Mouse (Mus musculus) inflammation-experienced regulatory T-cells, adult 6 months (primary cell): Measurements from ENCODE around the gene Washc1. TPM values are rescaled to one million over a fixed set of nuclear protein-coding genes. Genes with fewer than 3 reads are reported as not detected.
A peak's percentile ranks its signal among the peaks of the same experiment; 100 is the strongest.
"Not testable (repeated sequence)": the region's sequence is repeated elsewhere in the genome, so short reads cannot be mapped to it uniquely, and the experiment has no call there.

ENCODE experiments used
- ATAC-seq: one replicate; pipeline ENCODE4 v1.8.0; 2017
- polyA plus RNA-seq, 3 experiments: library from polyadenylated mRNA; unstranded; fragments of 100-300 nt; shearing (Covaris generic); gene quantifications; one replicate each; pipeline ENCODE4 v1.2.1; 2017

Gene Washc1
- polyA plus RNA-seq, result 10 to 100 TPM; 32.2 to 42.5 (median 32.9) TPM

GRCm38 (mm10) chr17:66111402-66111959 is at the start of gene Washc1:
Washc1 (plus strand) TSS chr17:66111545.
- ATAC-seq, result peak; percentile 88

- peak; percentile 79 for ATAC-seq
Observed at GRCm38 (mm10) chr17:66065115-66065514, 46.2 kb upstream of the Washc1 start.

- ATAC-seq, result not testable (repeated sequence)
Observed at GRCm38 (mm10) chr17:66069036-66069435, 42.3 kb upstream of the Washc1 start.

GRCm38 (mm10) chr17:66073971-66074370 is 37.4 kb upstream of the Washc1 start:
- ATAC-seq, result peak; percentile 58

GRCm38 (mm10) chr17:66075827-66076173 is 35.5 kb upstream of the Washc1 start:
- peak; percentile 15 for ATAC-seq

- peak; percentile 27 for ATAC-seq
Observed at GRCm38 (mm10) chr17:66076174-66076927, 35.0 kb upstream of the Washc1 start.

- ATAC-seq, result peak; percentile 69
Observed at GRCm38 (mm10) chr17:66076934-66077333, 34.4 kb upstream of the Washc1 start, which contains the start of gene Ankrd12. Ankrd12 (minus strand) TSS chr17:66077089.

- peak; percentile 4 for ATAC-seq
Observed at GRCm38 (mm10) chr17:66077437-66077850, 33.9 kb upstream of the Washc1 start.

GRCm38 (mm10) chr17:66084486-66084885 is 26.9 kb upstream of the Washc1 start:
- ATAC-seq, result no peak

GRCm38 (mm10) chr17:66085038-66085437 is 26.3 kb upstream of the Washc1 start:
- no peak for ATAC-seq

GRCm38 (mm10) chr17:66090251-66090650 is 21.1 kb upstream of the Washc1 start:
- ATAC-seq, result no peak

GRCm38 (mm10) chr17:66091392-66091791 is 20.0 kb upstream of the Washc1 start:
- no peak for ATAC-seq

GRCm38 (mm10) chr17:66092065-66092464 is 19.3 kb upstream of the Washc1 start:
- no peak for ATAC-seq

GRCm38 (mm10) chr17:66092664-66093063 is 18.7 kb upstream of the Washc1 start:
- peak; percentile 32 for ATAC-seq

- peak; percentile 18 for ATAC-seq
Observed at GRCm38 (mm10) chr17:66100566-66101379, 10.6 kb upstream of the Washc1 start.

- peak; percentile 85 for ATAC-seq
Observed at GRCm38 (mm10) chr17:66101380-66102330, 9.7 kb upstream of the Washc1 start, which contains the start of gene Ndufv2. Ndufv2 (minus strand) TSS chr17:66101559.

GRCm38 (mm10) chr17:66104076-66104475 is 7.3 kb upstream of the Washc1 start:
- ATAC-seq, result no peak

GRCm38 (mm10) chr17:66106601-66107267 is 4.6 kb upstream of the Washc1 start:
- peak; percentile 34 for ATAC-seq

GRCm38 (mm10) chr17:66107466-66107865 is 3.9 kb upstream of the Washc1 start:
- no peak for ATAC-seq

GRCm38 (mm10) chr17:66108198-66108597 is 3.1 kb upstream of the Washc1 start:
- no peak for ATAC-seq

GRCm38 (mm10) chr17:66110746-66111145 is 599 bp upstream of the Washc1 start:
- ATAC-seq, result no peak
